Mouse (Mus musculus) G1E (cell line): ENCODE measurements at regions not wholly inside any gene's neighbourhood (a gene's known extent, or its start where the extent isn't known, plus 50 kb on each side); places are given as distances from the start of the nearest gene placed in this dataset.

Source experiments
- CTCF ChIP-seq: IDR thresholded peaks from 2 replicates; pipeline ENCODE4 v1.5.1; 2012; ENCODE audit warnings: low read depth, low read length, inconsistent platforms, mixed read lengths
- GATA1 ChIP-seq: IDR thresholded peaks from 2 replicates; pipeline ENCODE4 v1.6.1; 2012; ENCODE audit warnings: borderline replicate concordance, low read length, inconsistent platforms, mixed read lengths
- POLR2AphosphoS5 ChIP-seq: IDR thresholded peaks from 2 replicates; pipeline ENCODE4 v1.6.1; 2012; ENCODE audit warnings: low read depth, low read length, inconsistent platforms; ENCODE audit not compliant: insufficient replicate concordance

DNA sequence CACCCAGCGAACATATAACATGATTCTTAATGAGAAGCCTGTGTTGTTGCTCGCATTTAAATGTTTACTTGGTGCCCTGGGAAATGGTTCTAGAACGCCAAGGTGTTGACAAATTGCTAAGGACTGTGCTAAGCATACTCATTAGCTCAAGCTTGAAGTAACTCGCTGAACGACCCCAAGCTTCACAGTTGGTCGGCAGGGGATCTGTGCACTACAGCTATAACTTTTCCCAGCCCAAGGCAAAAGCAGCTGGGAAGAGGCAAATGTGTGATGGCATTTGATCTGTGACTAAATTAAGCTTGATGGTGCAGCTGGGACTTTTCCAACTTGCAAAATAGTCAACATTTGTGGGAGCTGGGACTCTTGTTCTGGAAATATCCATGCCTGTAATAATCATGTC, 268.6 kb downstream of the Car8 start:
- TF ChIP-seq CTCF (no peak), GATA1 (no peak), POLR2AphosphoS5 (no peak)
